In the genomic region with DNA sequence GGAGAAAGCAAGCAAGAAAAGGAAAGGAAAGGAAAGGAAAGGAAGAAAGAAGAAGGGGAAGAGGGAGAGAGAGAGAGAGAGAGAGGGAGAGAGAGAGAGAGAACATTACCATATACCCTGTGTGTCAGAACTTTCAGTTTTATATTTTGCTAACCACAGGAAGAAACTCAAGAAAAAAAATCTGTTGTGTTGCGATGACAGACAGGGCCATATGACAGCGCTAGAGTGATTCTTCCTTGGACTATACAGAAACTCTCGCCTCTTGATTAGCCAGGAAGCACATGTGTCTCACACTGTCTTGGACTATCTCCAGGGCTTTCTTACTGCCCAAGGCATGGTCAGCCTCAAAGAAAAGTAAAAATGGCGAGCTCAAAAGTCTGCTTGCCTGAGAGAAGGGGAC, we compare ENCODE assay signal across 23 mouse cellular contexts. TPM values are rescaled to one million over a fixed set of nuclear protein-coding genes. Genes with fewer than 3 reads are reported as not detected.
DNase-seq lines count a peak whose midpoint lies in the region; ATAC-seq and TF ChIP-seq lines count a peak whose summit lies in the region.
"Had no signal": no experiment of that assay in that cellular context is flagged by ENCODE, and none has a peak within 500 bp of the region (broad histone marks: within the 10 kb centered on the region; RNA-seq: fewer than 3 reads in every experiment).

No protein-coding gene starts in this region.

- TF ChIP-seq EP300 in MEL (IDR thresholded peaks at IDR 0.05; ENCODE audit: low read depth in 1 of 2, low read length in 2 of 2), result no peak

- no peaks in the 10 kb centered on the region for H3K27me3 ChIP-seq in heart, embryonic 15.5 days
- H3K27me3 ChIP-seq in heart, embryonic 11.5 days (ENCODE audit: control insufficient read depth, insufficient read depth, low read length), result no peaks in the 10 kb centered on the region
- H3K27me3 ChIP-seq in MEL (ENCODE audit: control insufficient read depth in 1 of 2, insufficient read depth in 2 of 2, low read length in 2 of 2), result no peaks in the 10 kb centered on the region
- H3K27me3 ChIP-seq: embryonic facial prominence, embryonic 12.5 days; forebrain, embryonic 15.5 days; hindbrain, embryonic 13.5 days; limb, embryonic 15.5 days; Patski had no signal

- ATAC-seq in heart, embryonic 15.5 days (replicated peaks; ENCODE audit: insufficient number of reproducible peaks, insufficient read depth, low FRiP score, low read depth), result no peak
- no peak for ATAC-seq in heart, embryonic 11.5 days (replicated peaks; ENCODE audit: insufficient number of reproducible peaks, low FRiP score, low TSS enrichment)
- ATAC-seq in megakaryocyte progenitor cell, adult 5-6 weeks (replicated peaks; ENCODE audit: poor library complexity), result peak; percentile 23; the same call in 1 of the 2 replicates
- ATAC-seq: forebrain, embryonic 15.5 days; Patski had no signal

- no peaks in the 10 kb centered on the region for H3K9me3 ChIP-seq in heart, embryonic 15.5 days (replicated peaks)
- H3K9me3 ChIP-seq in heart, embryonic 11.5 days (replicated peaks; ENCODE audit: control insufficient read depth, low read length), result no peaks in the 10 kb centered on the region
- no peaks in the 10 kb centered on the region for H3K9me3 ChIP-seq in MEL (replicated peaks; ENCODE audit: insufficient read depth, low read length)
- H3K9me3 ChIP-seq: embryonic facial prominence, embryonic 12.5 days; forebrain, embryonic 15.5 days; hindbrain, embryonic 13.5 days; limb, embryonic 15.5 days; midbrain, embryonic 10.5 days had no signal

- no peaks in the 10 kb centered on the region for H3K36me3 ChIP-seq in heart, embryonic 15.5 days
- no peaks in the 10 kb centered on the region for H3K36me3 ChIP-seq in heart, embryonic 11.5 days (ENCODE audit: control insufficient read depth, insufficient read depth, low read length)
- peaks cover 0 to 22% of the 10 kb centered on the region in 2 experiments; a peak in 2 of 4 replicates for H3K36me3 ChIP-seq in MEL (ENCODE audit: control insufficient read depth in 1 of 2, insufficient read depth in 2 of 2, low read length in 2 of 2)
- H3K36me3 ChIP-seq: embryonic facial prominence, embryonic 12.5 days; forebrain, embryonic 15.5 days; hindbrain, embryonic 13.5 days; limb, embryonic 15.5 days; midbrain, embryonic 10.5 days had no signal

- no peak for TF ChIP-seq CTCF in MEL (IDR thresholded peaks at IDR 0.05 in 2 of 3, conservative IDR thresholded peaks at IDR 0.05 in 1 of 3; ENCODE audit: control insufficient read depth in 1 of 3, insufficient read depth in 1 of 3, low read depth in 2 of 3, low read length in 3 of 3, poor library complexity in 1 of 3, severe bottlenecking in 1 of 3)

- no peaks in the 10 kb centered on the region for H3K79me2 ChIP-seq in MEL (ENCODE audit: control insufficient read depth, insufficient read depth, low read length, poor library complexity)

- DNase-seq in 416B (ENCODE audit: low read depth) (peak; percentile 89), MEL (ENCODE audit: low read depth, low spot score) (peak; percentile 26)
- DNase-seq in ovary, adult 18-20 months (ENCODE audit: low spot score), result no peak
- DNase-seq in layer of hippocampus, adult 18-20 months (ENCODE audit: low spot score in 2 of 2), result no peak
- DNase-seq: adrenal gland, adult 2 months; cerebellum, adult 11 months; gastrocnemius, postnatal 25 days; kidney, adult 2 months; left cerebral cortex, postnatal 4 days; thymus, adult 2 months had no signal

- 0 out of 2 replicates have a peak overlapping the region, but pooled peaks have one; percentile 7 for H3K27ac ChIP-seq in heart, embryonic 15.5 days
- H3K27ac ChIP-seq in heart, embryonic 11.5 days (ENCODE audit: low read depth, low read length), result no peak overlapping the region
- no peak overlapping the region for H3K27ac ChIP-seq in MEL (ENCODE audit: control insufficient read depth, low read depth, low read length)
- H3K27ac ChIP-seq: forebrain, embryonic 15.5 days; hindbrain, embryonic 13.5 days; kidney, postnatal 0 days; liver, embryonic 14.5 days; macrophage; midbrain, embryonic 10.5 days had no signal

- H3K4me1 ChIP-seq in heart, embryonic 15.5 days (replicated peaks), result peaks cover 39% of the 10 kb centered on the region
- H3K4me1 ChIP-seq in heart, embryonic 11.5 days (ENCODE audit: control insufficient read depth, insufficient read depth, low read length), result peaks cover 32% of the 10 kb centered on the region
- H3K4me1 ChIP-seq in MEL (ENCODE audit: control insufficient read depth in 1 of 2, insufficient read depth in 2 of 2, low read length in 2 of 2), result peaks cover 8 to 23% of the 10 kb centered on the region in 2 experiments

- TF ChIP-seq POLR2A in MEL (IDR thresholded peaks at IDR 0.05; ENCODE audit: control insufficient read depth in 1 of 2, insufficient read depth in 1 of 2, low read depth in 1 of 2, low read length in 2 of 2, poor library complexity in 1 of 2), result no peak

- no peak overlapping the region for H3K9ac ChIP-seq in heart, embryonic 15.5 days
- H3K9ac ChIP-seq in heart, embryonic 11.5 days (ENCODE audit: low read depth, low read length), result no peak overlapping the region
- H3K9ac ChIP-seq in MEL (ENCODE audit: control insufficient read depth, low read depth, low read length, poor library complexity, severe bottlenecking), result no peak overlapping the region
- H3K9ac ChIP-seq: embryonic facial prominence, embryonic 12.5 days; forebrain, embryonic 15.5 days; hindbrain, embryonic 13.5 days; limb, embryonic 15.5 days; liver, embryonic 14.5 days had no signal

- no peak for TF ChIP-seq RAD21 in MEL (IDR thresholded peaks at IDR 0.05; ENCODE audit: low read depth, low read length)

- no peak overlapping the region for H3K4me2 ChIP-seq in heart, embryonic 15.5 days
- H3K4me2 ChIP-seq in heart, embryonic 11.5 days, result no peak overlapping the region
- H3K4me2 ChIP-seq: embryonic facial prominence, embryonic 12.5 days; forebrain, embryonic 15.5 days; hindbrain, embryonic 13.5 days; limb, embryonic 15.5 days had no signal

- no peak overlapping the region for H3K4me3 ChIP-seq in heart, embryonic 15.5 days
- no peak overlapping the region for H3K4me3 ChIP-seq in heart, embryonic 11.5 days (ENCODE audit: low read depth, low read length)
- no peak overlapping the region for H3K4me3 ChIP-seq in MEL (ENCODE audit: control insufficient read depth in 1 of 2, insufficient read depth in 1 of 2, low read depth in 2 of 2, low read length in 2 of 2)
- H3K4me3 ChIP-seq: embryonic facial prominence, embryonic 12.5 days; forebrain, embryonic 15.5 days; hindbrain, embryonic 13.5 days; limb, embryonic 15.5 days; midbrain, embryonic 10.5 days had no signal

- 72% methylated on average over 4 of the region's 4 CpGs for WGBS in heart, embryonic 15.5 days
- 82% methylated on average over 4 of the region's 4 CpGs for whole genome bisulfite sequencing in heart, embryonic 11.5 days (ENCODE audit: insufficient replicate concordance)

TF ChIP-seq in MEL, 35 proteins besides CTCF, POLR2A, EP300 and RAD21:
- TF ChIP-seq TCF12 (IDR thresholded peaks at IDR 0.05; ENCODE audit: low read depth, low read length) (no peak), ZNF384 (IDR thresholded peaks at IDR 0.05; ENCODE audit: low read depth, low read length) (no peak), JUND (IDR thresholded peaks at IDR 0.05; ENCODE audit: low read depth, low read length) (0 out of 2 replicates have a peak, but pooled peaks have one; percentile 33), MAX (IDR thresholded peaks at IDR 0.05; ENCODE audit: low read length) (peak; percentile 46; the same call in 1 of the 2 replicates), ZKSCAN1 (IDR thresholded peaks at IDR 0.05; ENCODE audit: low read depth, low read length) (no peak)

RNA-seq across cellular contexts. Expression of a gene that starts 2.2 kb away (rescaled TPM):
- polyA plus RNA-seq in heart, embryonic 15.5 days (2015; fragmentation: Nextera tagmentation; extraction: Ambion mirVana), result 13.8 and 16.0 TPM in 2 replicates
- polyA plus RNA-seq in heart, embryonic 11.5 days (2014; fragmentation: Nextera tagmentation; extraction: Ambion mirVana), result 6.3 and 8.3 TPM in 2 replicates
- under 0.01 and 0.03 TPM in 2 replicates for total RNA-seq in MEL (2012; rRNA removed)
- polyA plus RNA-seq in MEL (2012; ENCODE audit: insufficient read depth in 1 of 2, insufficient read length in 2 of 2, low read depth in 1 of 2, low replicate concordance in 2 of 2, missing spikeins in 1 of 2), result under 1 TPM in 1 of 2 experiments, not detected in 1; 0.03 TPM
- total RNA-seq in megakaryocyte progenitor cell, adult 5-6 weeks (2015), result not detected in 2 replicates
- total RNA-seq in megakaryocyte progenitor cell, adult 5-6 weeks (2017), result not detected in 2 replicates
- total RNA-seq in layer of hippocampus, adult 18-20 months (2021), result 1 to 10 TPM; 1.3 to 1.8 TPM
- polyA plus RNA-seq: macrophage had no signal

RNA-seq across cellular contexts. Expression of a gene that starts 4.5 kb away (rescaled TPM):
- polyA plus RNA-seq in heart, embryonic 15.5 days (2015; fragmentation: Nextera tagmentation; extraction: Ambion mirVana), result 0.47 and 0.58 TPM in 2 replicates
- polyA plus RNA-seq in heart, embryonic 11.5 days (2014; fragmentation: Nextera tagmentation; extraction: Ambion mirVana), result 0.89 TPM in 1 of 2 replicates, not detected in the other
- total RNA-seq in MEL (2012; rRNA removed), result not detected in 2 replicates
- not detected for polyA plus RNA-seq in MEL (2012; ENCODE audit: insufficient read depth in 1 of 2, insufficient read length in 2 of 2, low read depth in 1 of 2, low replicate concordance in 2 of 2, missing spikeins in 1 of 2)
- total RNA-seq in megakaryocyte progenitor cell, adult 5-6 weeks (2015), result not detected in 2 replicates
- not detected in 2 replicates for total RNA-seq in megakaryocyte progenitor cell, adult 5-6 weeks (2017)
- total RNA-seq in layer of hippocampus, adult 18-20 months (2021), result not detected
- total RNA-seq: adrenal gland, adult 2 months; left cerebral cortex, postnatal 4 days; neutrophil, adult 5-6 weeks had no signal
- polyA plus RNA-seq: adrenal gland, adult 2 months; embryonic facial prominence, embryonic 12.5 days; kidney, adult 2 months; liver, embryonic 14.5 days; macrophage; midbrain, embryonic 10.5 days; thymus, adult 2 months had no signal

Comparison
In these comparisons a context has a peak if more than half of its experiments do, and no peak if none do; other contexts are left out.
1. DNase-seq: peak in 416B (single experiment) and MEL (single experiment); none in ovary, adult 18-20 months (single experiment) and layer of hippocampus, adult 18-20 months (0 of 2).